ENCODE assay signal across 18 mouse cellular contexts in genomic region chr16:17654188-17654795, GRCm38 (mm10). TPM values are rescaled to one million over a fixed set of nuclear protein-coding genes. Genes with fewer than 3 reads are reported as not detected.
"Had no signal": no experiment of that assay in that cellular context is flagged by ENCODE, and none has a peak within 500 bp of the region (broad histone marks: within the 10 kb centered on the region; RNA-seq: fewer than 3 reads in every experiment).

No protein-coding gene starts in this region.

- H3K27ac ChIP-seq: kidney, embryonic 15.5 days; left cerebral cortex, adult 2 months; liver, embryonic 13.5 days; macrophage; midbrain, embryonic 13.5 days; stomach, postnatal 0 days had no signal

- H3K9ac ChIP-seq: kidney, embryonic 15.5 days; liver, embryonic 13.5 days; lung, embryonic 14.5 days; midbrain, embryonic 13.5 days had no signal

- H3K4me1 ChIP-seq: kidney, embryonic 15.5 days; liver, embryonic 13.5 days; midbrain, embryonic 13.5 days had no signal

- DNase-seq: kidney, adult 8-10 months; kidney, postnatal 10 days; kidney, postnatal 36 days; layer of hippocampus, postnatal 36 days; liver, embryonic 13.5 days; lung, embryonic 14.5 days; right cerebral cortex, adult 18-20 months; right cerebral cortex, postnatal 14 days; right cerebral cortex, postnatal 4 days; thymus, adult 18-20 months; thymus, postnatal 36 days had no signal

- H3K4me3 ChIP-seq: kidney, embryonic 15.5 days; left cerebral cortex, adult 2 months; liver, embryonic 13.5 days; midbrain, embryonic 13.5 days had no signal

- H3K27me3 ChIP-seq: kidney, embryonic 15.5 days; liver, embryonic 13.5 days; midbrain, embryonic 13.5 days had no signal

RNA-seq across cellular contexts. Expression of gene Ccdc74a, which starts 8.0 kb away (rescaled TPM):
- total RNA-seq: liver, adult 2 months; megakaryocyte, adult 5-6 weeks had no signal
- polyA plus RNA-seq: liver, adult 2 months had no signal
